Mouse (Mus musculus) bone marrow macrophage, adult 2 months (primary cell): Measurements from ENCODE around the gene Csnk1e.

Experiments
- CTCF ChIP-seq: IDR thresholded peaks from 2 replicates; pipeline ENCODE4 v1.5.1; 2012; ENCODE audit warnings: low read depth, mild to moderate bottlenecking, low read length, moderate library complexity
- POLR2A ChIP-seq: IDR thresholded peaks from 2 replicates; pipeline ENCODE4 v1.6.1; 2012; ENCODE audit warnings: mild to moderate bottlenecking, low read depth, low read length, borderline replicate concordance

- TF ChIP-seq POLR2A (no peak), CTCF (no peak)
Measured at GRCm38 (mm10) chr15:79440223-79440622, 15.1 kb downstream of the Csnk1e start.
